Mouse (Mus musculus): ENCODE results near the gene Ica1. TPM values are rescaled to one million over a fixed set of nuclear protein-coding genes. Genes with fewer than 3 reads are reported as not detected.

Gene Ica1
- polyA plus RNA-seq, 1 experiment from 2014 or later = 82.4 TPM

DNA sequence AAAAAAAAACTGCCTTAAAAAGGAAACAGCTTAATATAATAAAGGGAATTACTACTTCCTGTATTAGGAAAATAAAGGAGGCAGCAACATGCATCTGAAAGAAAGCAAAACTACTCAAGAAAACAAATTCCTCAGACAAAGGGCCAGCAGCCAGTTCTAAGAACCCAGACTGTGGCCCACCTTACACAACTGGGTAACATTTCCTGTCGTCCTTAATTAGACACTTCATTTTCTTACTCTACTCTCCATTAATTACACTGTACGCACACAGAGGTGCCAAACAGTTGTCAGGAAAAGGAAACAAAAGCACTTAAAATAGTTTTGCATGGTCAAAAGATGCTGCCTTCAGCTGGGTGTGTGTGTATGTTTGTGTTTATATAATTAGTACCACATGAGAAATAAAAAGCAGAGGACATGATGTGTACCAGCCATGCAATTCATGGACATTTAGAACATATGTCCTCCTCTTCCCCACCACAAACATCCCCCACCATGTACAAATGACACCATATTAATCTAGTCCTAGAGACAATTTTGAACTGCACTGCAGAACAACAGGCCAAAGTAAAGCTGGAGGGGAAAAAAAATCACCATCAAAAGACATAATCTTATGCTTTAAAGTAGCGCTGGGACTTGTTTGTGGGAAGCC is 115.1 kb downstream of the Ica1 start:
- Histone ChIP-seq H3K4me1 (ENCODE audit: control insufficient read depth, insufficient read depth, low read length) (peaks cover 7% of the 10 kb centered on the region), H3K9me3 (replicated peaks; ENCODE audit: control insufficient read depth, low read length, poor library complexity, severe bottlenecking) (no peaks in the 10 kb centered on the region), H3K36me3 (ENCODE audit: control insufficient read depth, insufficient read depth, low read length) (no peaks in the 10 kb centered on the region), H3K4me2 (ENCODE audit: low read length) (no peak overlapping the region), H3K9ac (ENCODE audit: low read depth, low read length) (no peak overlapping the region), H3K27ac (ENCODE audit: low read length) (no peak overlapping the region), H3K27me3 (ENCODE audit: control insufficient read depth, insufficient read depth, low read depth, low read length) (no peaks in the 10 kb centered on the region), H3K4me3 (ENCODE audit: low read depth, low read length) (no peak overlapping the region)
- ATAC-seq = no peak
- WGBS = 61% methylated on average over 3 of the region's 3 CpGs

DNA sequence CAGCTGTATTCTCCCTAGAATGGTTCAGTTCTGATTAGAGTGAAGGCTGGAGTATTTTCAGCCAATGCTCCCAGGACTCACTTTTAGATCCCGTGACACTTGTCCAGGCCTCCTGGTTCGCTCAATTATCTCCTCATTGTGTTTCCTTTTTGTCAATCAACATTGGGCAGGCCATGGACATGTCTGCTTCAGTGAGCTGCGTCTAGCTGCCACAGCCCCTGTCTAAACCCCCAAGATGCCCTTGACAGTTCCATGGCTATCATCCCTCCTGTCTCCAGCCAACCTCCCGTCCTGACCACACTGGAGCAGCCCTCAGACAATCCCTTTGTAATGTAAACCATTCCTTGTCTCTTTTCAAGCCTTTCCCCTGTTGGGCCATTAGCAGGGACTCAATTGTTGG is 116.9 kb downstream of the Ica1 start:
- H3K4me3 ChIP-seq (ENCODE audit: low read depth, low read length) = no peak overlapping the region
- ATAC-seq = no peak
- no peaks in the 10 kb centered on the region for H3K9me3 ChIP-seq (replicated peaks; ENCODE audit: control insufficient read depth, low read length, poor library complexity, severe bottlenecking)
- H3K4me2 ChIP-seq (ENCODE audit: low read length) = no peak overlapping the region
- H3K9ac ChIP-seq (ENCODE audit: low read depth, low read length) = no peak overlapping the region
- no peak overlapping the region for H3K27ac ChIP-seq (ENCODE audit: low read length)
- H3K36me3 ChIP-seq (ENCODE audit: control insufficient read depth, insufficient read depth, low read length) = no peaks in the 10 kb centered on the region
- WGBS = 15% methylated on average over 4 of the region's 4 CpGs
- H3K4me1 ChIP-seq (ENCODE audit: control insufficient read depth, insufficient read depth, low read length) = peaks cover 7% of the 10 kb centered on the region
- no peaks in the 10 kb centered on the region for H3K27me3 ChIP-seq (ENCODE audit: control insufficient read depth, insufficient read depth, low read depth, low read length)

DNA sequence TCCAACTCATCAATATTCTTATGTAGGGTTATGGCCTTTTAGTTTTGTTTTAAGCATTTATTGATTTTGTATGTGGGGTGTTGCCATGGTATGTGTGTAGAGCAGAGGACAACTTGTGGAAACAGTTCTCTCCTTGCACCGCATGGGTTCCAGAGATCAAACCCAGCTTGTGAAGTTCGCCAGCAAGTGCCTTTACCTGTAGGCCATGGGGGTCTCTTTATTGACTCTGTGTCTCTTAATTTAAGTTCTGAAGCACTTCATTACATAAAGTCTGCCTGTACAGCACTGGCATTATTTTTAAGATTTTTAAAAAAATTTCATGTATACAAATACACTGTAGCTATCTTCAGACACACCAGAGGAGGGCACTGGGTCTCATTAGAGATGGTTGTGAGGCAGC is 118.2 kb downstream of the Ica1 start:
- Histone ChIP-seq H3K4me3 (ENCODE audit: low read depth, low read length) (no peak overlapping the region), H3K9me3 (replicated peaks; ENCODE audit: control insufficient read depth, low read length, poor library complexity, severe bottlenecking) (no peaks in the 10 kb centered on the region), H3K36me3 (ENCODE audit: control insufficient read depth, insufficient read depth, low read length) (peaks cover 4% of the 10 kb centered on the region; the same call in 1 of the 2 replicates), H3K9ac (ENCODE audit: low read depth, low read length) (no peak overlapping the region), H3K27ac (ENCODE audit: low read length) (no peak overlapping the region), H3K4me1 (ENCODE audit: control insufficient read depth, insufficient read depth, low read length) (peaks cover 7% of the 10 kb centered on the region), H3K27me3 (ENCODE audit: control insufficient read depth, insufficient read depth, low read depth, low read length) (no peaks in the 10 kb centered on the region), H3K4me2 (ENCODE audit: low read length) (no peak overlapping the region)
- ATAC-seq = no peak
- WGBS = 82% methylated on average over 2 of the region's 2 CpGs

DNA sequence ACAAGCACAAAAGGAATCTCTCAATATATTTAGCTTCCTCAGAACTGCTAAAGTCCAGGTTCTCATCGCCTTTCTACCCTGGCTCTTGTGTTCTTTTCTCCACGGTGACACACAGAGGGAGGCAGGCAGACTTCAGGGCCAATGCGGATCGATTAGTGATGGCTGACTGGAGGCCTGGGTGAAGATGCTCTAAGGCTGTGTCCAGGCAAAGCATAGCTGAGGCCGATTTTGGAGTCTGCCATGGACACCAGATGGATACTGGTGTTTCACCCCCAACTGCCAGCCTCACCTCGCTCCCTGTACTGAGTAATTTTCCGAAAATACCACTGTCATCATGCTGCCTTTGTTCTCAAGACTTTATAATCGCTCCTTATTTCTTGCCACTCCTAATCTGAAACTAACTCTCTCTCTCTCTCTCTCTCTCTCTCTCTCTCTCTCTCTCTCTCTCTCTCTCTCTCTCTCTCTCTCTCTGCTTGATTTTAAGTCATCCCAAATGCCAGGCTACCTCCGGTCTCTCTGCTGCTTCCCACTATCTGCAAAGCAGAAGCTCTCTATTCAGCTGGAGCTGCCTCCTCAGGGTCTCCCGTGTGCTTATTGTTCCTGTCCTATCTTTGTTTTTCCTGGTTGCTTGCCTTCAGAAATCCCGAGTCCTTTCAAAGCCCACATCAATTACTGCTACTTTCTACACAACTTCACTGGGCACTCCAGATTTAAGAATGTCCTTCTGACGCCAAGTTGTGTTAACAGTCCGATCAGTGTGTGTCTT is 118.9 kb downstream of the Ica1 start:
- Histone ChIP-seq H3K4me3 (ENCODE audit: low read depth, low read length) (no peak overlapping the region), H3K27me3 (ENCODE audit: control insufficient read depth, insufficient read depth, low read depth, low read length) (no peaks in the 10 kb centered on the region), H3K4me2 (ENCODE audit: low read length) (no peak overlapping the region), H3K9ac (ENCODE audit: low read depth, low read length) (0 out of 2 replicates have a peak overlapping the region, but pooled peaks have one; percentile 17), H3K36me3 (ENCODE audit: control insufficient read depth, insufficient read depth, low read length) (peaks cover 4% of the 10 kb centered on the region; the same call in 1 of the 2 replicates), H3K27ac (ENCODE audit: low read length) (no peak overlapping the region), H3K9me3 (replicated peaks; ENCODE audit: control insufficient read depth, low read length, poor library complexity, severe bottlenecking) (no peaks in the 10 kb centered on the region), H3K4me1 (ENCODE audit: control insufficient read depth, insufficient read depth, low read length) (peaks cover 7% of the 10 kb centered on the region)
- WGBS = 20% methylated on average over 13 of the region's 13 CpGs
- peak; percentile 49; the same call in 1 of the 2 replicates for ATAC-seq

DNA sequence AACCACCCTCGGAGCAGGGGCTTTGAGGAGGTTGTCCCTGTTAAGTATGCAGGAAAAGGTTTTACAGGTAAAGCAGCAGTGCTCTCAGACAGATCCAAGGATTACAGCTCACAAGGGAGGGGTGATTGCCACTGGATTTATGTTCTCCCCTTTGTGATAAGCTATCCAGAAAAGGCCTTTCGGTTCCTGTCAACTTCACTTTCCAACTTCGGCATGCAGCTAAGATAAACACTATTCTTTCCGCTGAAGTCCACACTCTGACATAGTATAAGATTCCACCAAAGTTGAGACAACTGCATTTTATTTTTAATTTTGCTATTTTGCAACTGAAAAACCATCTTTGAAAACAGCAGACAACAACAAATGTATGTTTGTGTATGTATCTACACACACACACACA is 119.9 kb downstream of the Ica1 start:
- no peak overlapping the region for H3K9ac ChIP-seq (ENCODE audit: low read depth, low read length)
- H3K9me3 ChIP-seq (replicated peaks; ENCODE audit: control insufficient read depth, low read length, poor library complexity, severe bottlenecking) = no peaks in the 10 kb centered on the region
- H3K4me2 ChIP-seq (ENCODE audit: low read length) = no peak overlapping the region
- peaks cover 4% of the 10 kb centered on the region; the same call in 1 of the 2 replicates for H3K36me3 ChIP-seq (ENCODE audit: control insufficient read depth, insufficient read depth, low read length)
- H3K27ac ChIP-seq (ENCODE audit: low read length) = no peak overlapping the region
- WGBS = 60% methylated on average over 4 of the region's 4 CpGs
- no peaks in the 10 kb centered on the region for H3K27me3 ChIP-seq (ENCODE audit: control insufficient read depth, insufficient read depth, low read depth, low read length)
- ATAC-seq = no peak
- no peak overlapping the region for H3K4me3 ChIP-seq (ENCODE audit: low read depth, low read length)
- H3K4me1 ChIP-seq (ENCODE audit: control insufficient read depth, insufficient read depth, low read length) = peaks cover 7% of the 10 kb centered on the region

DNA sequence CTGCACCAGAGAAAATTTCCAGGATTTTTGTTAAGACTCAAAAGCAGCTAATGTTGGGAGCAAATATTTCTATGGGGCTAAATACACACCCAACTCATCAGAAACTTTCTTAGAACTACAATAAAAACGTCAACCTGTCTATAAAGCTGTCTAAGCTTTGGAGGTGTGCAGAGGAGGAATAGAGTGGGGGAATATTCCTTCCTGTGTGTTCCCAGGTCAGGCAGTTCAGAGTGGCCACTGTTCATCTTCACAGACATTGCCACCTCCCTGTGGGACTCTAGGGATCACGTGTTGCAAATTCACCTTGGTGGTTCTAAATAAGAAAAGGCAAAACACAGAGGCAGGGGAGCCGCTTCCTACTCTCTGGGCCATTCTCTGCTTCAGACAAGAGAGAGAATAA is 120.8 kb downstream of the Ica1 start:
- no peaks in the 10 kb centered on the region for H3K27me3 ChIP-seq (ENCODE audit: control insufficient read depth, insufficient read depth, low read depth, low read length)
- peaks cover 4% of the 10 kb centered on the region; the same call in 1 of the 2 replicates for H3K36me3 ChIP-seq (ENCODE audit: control insufficient read depth, insufficient read depth, low read length)
- H3K4me2 ChIP-seq (ENCODE audit: low read length) = no peak overlapping the region
- 56% methylated on average over 3 of the region's 3 CpGs for WGBS
- peaks cover 7% of the 10 kb centered on the region for H3K4me1 ChIP-seq (ENCODE audit: control insufficient read depth, insufficient read depth, low read length)
- H3K27ac ChIP-seq (ENCODE audit: low read length) = no peak overlapping the region
- no peak for ATAC-seq
- no peak overlapping the region for H3K4me3 ChIP-seq (ENCODE audit: low read depth, low read length)
- H3K9ac ChIP-seq (ENCODE audit: low read depth, low read length) = no peak overlapping the region
- no peaks in the 10 kb centered on the region for H3K9me3 ChIP-seq (replicated peaks; ENCODE audit: control insufficient read depth, low read length, poor library complexity, severe bottlenecking)

GRCm38 (mm10) chr6:8655454-8655853 is 122.8 kb downstream of the Ica1 start:
- no peak overlapping the region for H3K27ac ChIP-seq (ENCODE audit: low read length)
- H3K27me3 ChIP-seq (ENCODE audit: control insufficient read depth, insufficient read depth, low read depth, low read length) = no peaks in the 10 kb centered on the region
- no peaks in the 10 kb centered on the region for H3K9me3 ChIP-seq (replicated peaks; ENCODE audit: control insufficient read depth, low read length, poor library complexity, severe bottlenecking)
- peaks cover 6% of the 10 kb centered on the region; the same call in 1 of the 2 replicates for H3K36me3 ChIP-seq (ENCODE audit: control insufficient read depth, insufficient read depth, low read length)
- no peak overlapping the region for H3K4me2 ChIP-seq (ENCODE audit: low read length)
- peaks cover 7% of the 10 kb centered on the region for H3K4me1 ChIP-seq (ENCODE audit: control insufficient read depth, insufficient read depth, low read length)
- 85% methylated on average over 2 of the region's 2 CpGs for WGBS
- no peak overlapping the region for H3K9ac ChIP-seq (ENCODE audit: low read depth, low read length)
- H3K4me3 ChIP-seq (ENCODE audit: low read depth, low read length) = no peak overlapping the region
- no peak for ATAC-seq

DNA sequence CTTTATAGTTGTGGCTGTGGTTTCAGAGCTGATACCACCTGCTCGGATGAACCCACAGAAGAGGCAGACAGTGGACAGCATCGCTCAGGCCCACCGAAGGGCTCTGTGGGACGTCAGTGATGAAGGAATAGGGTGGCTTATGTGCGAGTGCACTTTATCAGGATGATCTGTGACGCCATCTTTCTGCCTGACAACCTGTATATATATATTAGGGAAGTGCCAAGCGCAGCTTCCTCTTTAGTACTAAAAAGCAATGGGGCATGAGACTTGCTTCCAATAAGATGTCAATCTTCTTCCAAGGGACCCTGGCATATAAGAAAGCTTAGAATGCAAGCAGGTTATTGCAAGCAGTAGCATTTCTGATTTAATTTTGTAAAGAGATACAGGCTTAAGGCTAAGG is 127.9 kb downstream of the Ica1 start:
- Histone ChIP-seq H3K4me3 (ENCODE audit: low read depth, low read length) (no peak overlapping the region), H3K4me2 (ENCODE audit: low read length) (no peak overlapping the region), H3K27me3 (ENCODE audit: control insufficient read depth, insufficient read depth, low read depth, low read length) (no peaks in the 10 kb centered on the region), H3K9me3 (replicated peaks; ENCODE audit: control insufficient read depth, low read length, poor library complexity, severe bottlenecking) (no peaks in the 10 kb centered on the region), H3K27ac (ENCODE audit: low read length) (no peak overlapping the region), H3K4me1 (ENCODE audit: control insufficient read depth, insufficient read depth, low read length) (no peaks in the 10 kb centered on the region), H3K9ac (ENCODE audit: low read depth, low read length) (no peak overlapping the region), H3K36me3 (ENCODE audit: control insufficient read depth, insufficient read depth, low read length) (peaks cover 3% of the 10 kb centered on the region; the same call in 1 of the 2 replicates)
- WGBS = 91% methylated on average over 7 of the region's 7 CpGs
- ATAC-seq = no peak

- Histone ChIP-seq H3K4me2 (ENCODE audit: low read length) (no peak overlapping the region), H3K9me3 (replicated peaks; ENCODE audit: control insufficient read depth, low read length, poor library complexity, severe bottlenecking) (no peaks in the 10 kb centered on the region), H3K36me3 (ENCODE audit: control insufficient read depth, insufficient read depth, low read length) (peaks cover 2% of the 10 kb centered on the region; the same call in 1 of the 2 replicates), H3K9ac (ENCODE audit: low read depth, low read length) (no peak overlapping the region), H3K27me3 (ENCODE audit: control insufficient read depth, insufficient read depth, low read depth, low read length) (no peaks in the 10 kb centered on the region), H3K4me1 (ENCODE audit: control insufficient read depth, insufficient read depth, low read length) (no peaks in the 10 kb centered on the region), H3K4me3 (ENCODE audit: low read depth, low read length) (no peak overlapping the region), H3K27ac (ENCODE audit: low read length) (no peak overlapping the region)
- WGBS = 62% methylated on average over 4 of the region's 4 CpGs
- no peak for ATAC-seq
Measured at GRCm38 (mm10) chr6:8649295-8649865, 128.9 kb downstream of the Ica1 start.
